17 mouse cellular contexts compared by ENCODE assay signal in genomic region chr1:126167546-126167945, GRCm38 (mm10).
DNase-seq lines count a peak whose midpoint lies in the region; ATAC-seq and TF ChIP-seq lines count a peak whose summit lies in the region.
"Had no signal": no experiment of that assay in that cellular context is flagged by ENCODE, and none has a peak within 500 bp of the region (broad histone marks: within the 10 kb centered on the region; RNA-seq: fewer than 3 reads in every experiment).

No protein-coding gene starts in this region.

- H3K4me1 ChIP-seq in hindbrain, embryonic 11.5 days (replicated peaks; ENCODE audit: control insufficient read depth, insufficient read depth, low read length) = no peaks in the 10 kb centered on the region
- peaks cover 3% of the 10 kb centered on the region for H3K4me1 ChIP-seq in hindbrain, embryonic 16.5 days (ENCODE audit: control insufficient read depth, insufficient read depth, low read depth, low read length)
- peaks cover 13% of the 10 kb centered on the region for H3K4me1 ChIP-seq in forebrain, embryonic 15.5 days
- H3K4me1 ChIP-seq in midbrain, embryonic 10.5 days = peaks cover 22% of the 10 kb centered on the region
- H3K4me1 ChIP-seq in liver, postnatal 0 days (ENCODE audit: insufficient read depth) = no peaks in the 10 kb centered on the region
- H3K4me1 ChIP-seq: liver, embryonic 13.5 days had no signal

- H3K4me3 ChIP-seq in hindbrain, embryonic 11.5 days (ENCODE audit: low read depth, low read length) = no peak overlapping the region
- no peak overlapping the region for H3K4me3 ChIP-seq in hindbrain, embryonic 16.5 days (ENCODE audit: low read length)
- no peak overlapping the region for H3K4me3 ChIP-seq in forebrain, embryonic 15.5 days
- no peak overlapping the region for H3K4me3 ChIP-seq in midbrain, embryonic 10.5 days
- no peak overlapping the region for H3K4me3 ChIP-seq in liver, postnatal 0 days (ENCODE audit: low read depth, low read length)
- H3K4me3 ChIP-seq: erythroblast, embryonic 14.5 days; liver, embryonic 13.5 days; neural tube, embryonic 13.5 days had no signal

- no peaks in the 10 kb centered on the region for H3K27me3 ChIP-seq in hindbrain, embryonic 11.5 days (ENCODE audit: control insufficient read depth, insufficient read depth, low read length)
- H3K27me3 ChIP-seq in hindbrain, embryonic 16.5 days (replicated peaks; ENCODE audit: control insufficient read depth, insufficient read depth, low read length) = no peaks in the 10 kb centered on the region
- no peaks in the 10 kb centered on the region for H3K27me3 ChIP-seq in forebrain, embryonic 15.5 days
- no peaks in the 10 kb centered on the region for H3K27me3 ChIP-seq in midbrain, embryonic 10.5 days (ENCODE audit: low read depth, poor library complexity, severe bottlenecking)
- H3K27me3 ChIP-seq in liver, postnatal 0 days (ENCODE audit: insufficient read depth, low read length) = no peaks in the 10 kb centered on the region
- H3K27me3 ChIP-seq: liver, embryonic 13.5 days; neural tube, embryonic 13.5 days; Patski had no signal

- 63% methylated on average over 7 of the region's 7 CpGs for WGBS in hindbrain, embryonic 11.5 days
- whole genome bisulfite sequencing in hindbrain, embryonic 16.5 days = 46% methylated on average over 7 of the region's 7 CpGs
- WGBS in forebrain, embryonic 15.5 days = 37% methylated on average over 7 of the region's 7 CpGs
- WGBS in midbrain, embryonic 10.5 days = 69% methylated on average over 7 of the region's 7 CpGs
- 73% methylated on average over 7 of the region's 7 CpGs for WGBS in liver, postnatal 0 days (ENCODE audit: insufficient replicate concordance)

- no peak overlapping the region for H3K9ac ChIP-seq in hindbrain, embryonic 11.5 days (ENCODE audit: low read depth, low read length)
- no peak overlapping the region for H3K9ac ChIP-seq in hindbrain, embryonic 16.5 days (ENCODE audit: low read depth, low read length)
- H3K9ac ChIP-seq in forebrain, embryonic 15.5 days (replicated peaks) = no peak overlapping the region
- H3K9ac ChIP-seq in liver, postnatal 0 days (replicated peaks) = no peak overlapping the region
- H3K9ac ChIP-seq: liver, embryonic 13.5 days; neural tube, embryonic 13.5 days had no signal

- H3K36me3 ChIP-seq in hindbrain, embryonic 11.5 days (ENCODE audit: control insufficient read depth, insufficient read depth, low read length) = no peaks in the 10 kb centered on the region
- no peaks in the 10 kb centered on the region for H3K36me3 ChIP-seq in hindbrain, embryonic 16.5 days (ENCODE audit: control insufficient read depth, insufficient read depth, low read length)
- H3K36me3 ChIP-seq in forebrain, embryonic 15.5 days = no peaks in the 10 kb centered on the region
- no peaks in the 10 kb centered on the region for H3K36me3 ChIP-seq in midbrain, embryonic 10.5 days
- no peaks in the 10 kb centered on the region for H3K36me3 ChIP-seq in liver, postnatal 0 days (replicated peaks; ENCODE audit: insufficient read depth, low read length)
- H3K36me3 ChIP-seq: liver, embryonic 13.5 days; neural tube, embryonic 13.5 days had no signal

- no peak overlapping the region for H3K27ac ChIP-seq in hindbrain, embryonic 11.5 days (ENCODE audit: low read depth, low read length)
- H3K27ac ChIP-seq in hindbrain, embryonic 16.5 days (ENCODE audit: low read depth, low read length) = no peak overlapping the region
- H3K27ac ChIP-seq in forebrain, embryonic 15.5 days (replicated peaks) = peak overlapping the region; percentile 39; the same call in 1 of the 2 replicates
- peak overlapping the region; percentile 46; the same call in 1 of the 2 replicates for H3K27ac ChIP-seq in midbrain, embryonic 10.5 days (replicated peaks)
- H3K27ac ChIP-seq in liver, postnatal 0 days (ENCODE audit: low read depth) = no peak overlapping the region
- H3K27ac ChIP-seq: kidney, postnatal 0 days; liver, embryonic 13.5 days had no signal

- intact Hi-C loops in heart, postnatal 25 days (cut with DNase I) = no loop called here

- H3K9me3 ChIP-seq in hindbrain, embryonic 11.5 days (ENCODE audit: control insufficient read depth, low read length) = no peaks in the 10 kb centered on the region
- H3K9me3 ChIP-seq in hindbrain, embryonic 16.5 days (ENCODE audit: control insufficient read depth, low read length) = no peaks in the 10 kb centered on the region
- no peaks in the 10 kb centered on the region for H3K9me3 ChIP-seq in forebrain, embryonic 15.5 days
- no peaks in the 10 kb centered on the region for H3K9me3 ChIP-seq in midbrain, embryonic 10.5 days (replicated peaks)
- H3K9me3 ChIP-seq in liver, postnatal 0 days (ENCODE audit: low read length) = no peaks in the 10 kb centered on the region
- H3K9me3 ChIP-seq: liver, embryonic 13.5 days; neural tube, embryonic 13.5 days had no signal

- ATAC-seq in hindbrain, embryonic 11.5 days (ENCODE audit: low FRiP score) = peak; percentile 44; the same call in 1 of the 2 replicates
- ATAC-seq in hindbrain, embryonic 16.5 days = no peak
- ATAC-seq in forebrain, embryonic 15.5 days (replicated peaks) = peak; percentile 51; the same call in 1 of the 2 replicates
- ATAC-seq in liver, postnatal 0 days = no peak
- ATAC-seq: activated CD4-positive, CD25-positive, alpha-beta regulatory T cell, adult 4 months; intestine, postnatal 0 days; Patski had no signal

- TF ChIP-seq EP300 in liver, postnatal 0 days (IDR thresholded peaks at IDR 0.05; ENCODE audit: low read depth) = no peak

- no peak overlapping the region for H3K4me2 ChIP-seq in hindbrain, embryonic 11.5 days (replicated peaks; ENCODE audit: low read depth, low read length)
- H3K4me2 ChIP-seq in hindbrain, embryonic 16.5 days (ENCODE audit: low read length) = no peak overlapping the region
- no peak overlapping the region for H3K4me2 ChIP-seq in forebrain, embryonic 15.5 days (replicated peaks)
- H3K4me2 ChIP-seq in liver, postnatal 0 days (ENCODE audit: low read depth, low read length) = no peak overlapping the region
- H3K4me2 ChIP-seq: heart, embryonic 11.5 days; liver, embryonic 13.5 days; neural tube, embryonic 13.5 days had no signal

- DNase-seq in hindbrain, embryonic 11.5 days (ENCODE audit: low spot score) = no peak
- no peak for DNase-seq in midbrain, embryonic 10.5 days (ENCODE audit: low spot score)
- peak; percentile 50 for DNase-seq in retina, postnatal 1 day
- no peak for DNase-seq in heart, postnatal 25 days (ENCODE audit: low spot score)
- no peak for DNase-seq in liver, postnatal 0 days
- DNase-seq: adrenal gland, postnatal 25 days; heart, postnatal 14 days; liver, embryonic 13.5 days had no signal

- TF ChIP-seq CTCF in liver, postnatal 0 days (IDR thresholded peaks at IDR 0.05; ENCODE audit: low read depth) = no peak

Comparison
In these comparisons a context has a peak if more than half of its experiments do, and no peak if none do; other contexts are left out.
1. ATAC-seq: peak in hindbrain, embryonic 11.5 days (single experiment) and forebrain, embryonic 15.5 days (single experiment); none in hindbrain, embryonic 16.5 days (single experiment) and liver, postnatal 0 days (single experiment).
2. H3K27ac ChIP-seq: peak in forebrain, embryonic 15.5 days (single experiment) and midbrain, embryonic 10.5 days (single experiment); none in hindbrain, embryonic 11.5 days (single experiment), hindbrain, embryonic 16.5 days (single experiment) and liver, postnatal 0 days (single experiment).